Mouse (Mus musculus): ENCODE measurements at regions not wholly inside any gene's neighbourhood (a gene's known extent, or its start where the extent isn't known, plus 50 kb on each side); places are given as distances from the start of the nearest gene placed in this dataset.

DNA sequence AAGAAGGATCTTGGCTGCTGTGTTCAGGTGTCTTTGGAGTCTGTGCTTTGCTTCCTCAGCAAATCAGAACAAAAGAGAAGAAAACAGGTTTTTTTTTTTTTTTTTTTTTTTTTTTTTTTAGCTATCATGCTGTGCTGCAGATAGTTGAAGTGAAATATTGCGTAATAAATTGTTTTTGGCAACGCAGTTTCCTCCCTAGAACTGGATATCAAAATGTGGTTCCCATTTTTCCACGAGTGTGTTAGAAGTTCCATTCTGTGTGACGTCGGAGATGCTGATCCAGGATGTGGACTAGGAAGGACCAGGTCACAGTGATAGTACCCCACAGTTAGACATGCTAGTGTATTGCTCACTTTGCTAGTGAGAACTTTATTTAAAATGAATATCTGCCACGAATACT is 220.4 kb downstream of the Rassf9 start:
- TF ChIP-seq CTCF (IDR thresholded peaks at IDR 0.05; ENCODE audit: low read depth) = no peak
- TF ChIP-seq EP300 (IDR thresholded peaks at IDR 0.05; ENCODE audit: low read depth) = no peak

All from liver, embryonic 14.5 days (tissue).